Mouse (Mus musculus) cerebellum, postnatal 25 days (tissue): ENCODE results near the gene Dapk1.
"Not testable (repeated sequence)": the region's sequence is repeated elsewhere in the genome, so short reads cannot be mapped to it uniquely, and the experiment has no call there.

Experiments used
- DNase-seq, 2 experiments: peaks; one replicate each; pipeline ENCODE4 v3.0.0; 2021; ENCODE audit warnings: mixed read lengths in 2 of 2

Gene Dapk1

GRCm38 (mm10) chr13:60601436-60602415, at the start of gene Dapk1:
Dapk1 (plus strand) TSS chr13:60601947.
- peak; percentile 81 to 91 for DNase-seq

GRCm38 (mm10) chr13:60553326-60553725, 48.4 kb upstream of the Dapk1 start:
- no peak for DNase-seq

GRCm38 (mm10) chr13:60556476-60556875, 45.3 kb upstream of the Dapk1 start:
- DNase-seq = no peak

GRCm38 (mm10) chr13:60556911-60557310, 44.8 kb upstream of the Dapk1 start:
- no peak for DNase-seq

- no peak for DNase-seq
Measured at GRCm38 (mm10) chr13:60564303-60564702, 37.4 kb upstream of the Dapk1 start.

- no peak for DNase-seq
Measured at GRCm38 (mm10) chr13:60568934-60569548, 32.7 kb upstream of the Dapk1 start.

GRCm38 (mm10) chr13:60569549-60569941, 32.2 kb upstream of the Dapk1 start:
- no peak for DNase-seq

GRCm38 (mm10) chr13:60573541-60573940, 28.2 kb upstream of the Dapk1 start:
- DNase-seq = no peak

- no peak for DNase-seq
Measured at GRCm38 (mm10) chr13:60573971-60574370, 27.8 kb upstream of the Dapk1 start.

GRCm38 (mm10) chr13:60578541-60578940, 23.2 kb upstream of the Dapk1 start:
- DNase-seq = no peak

- DNase-seq = no peak
Measured at GRCm38 (mm10) chr13:60594866-60595265, 6.9 kb upstream of the Dapk1 start.

GRCm38 (mm10) chr13:60595519-60595918, 6.2 kb upstream of the Dapk1 start:
- DNase-seq = no peak

- DNase-seq = peak in 1 of 2 experiments; percentile 46
Measured at GRCm38 (mm10) chr13:60602416-60603251, 887 bp downstream of the Dapk1 start.

GRCm38 (mm10) chr13:60603252-60603562, 1.5 kb downstream of the Dapk1 start:
- no peak for DNase-seq

GRCm38 (mm10) chr13:60607411-60607810, 5.7 kb downstream of the Dapk1 start:
- no peak for DNase-seq

GRCm38 (mm10) chr13:60608411-60609046, 6.8 kb downstream of the Dapk1 start:
- no peak for DNase-seq

GRCm38 (mm10) chr13:60609234-60609633, 7.5 kb downstream of the Dapk1 start:
- DNase-seq = no peak

GRCm38 (mm10) chr13:60610558-60610957, 8.8 kb downstream of the Dapk1 start:
- DNase-seq = no peak

GRCm38 (mm10) chr13:60610971-60611370, 9.2 kb downstream of the Dapk1 start:
- DNase-seq = not testable (repeated sequence)

- no peak for DNase-seq
Measured at GRCm38 (mm10) chr13:60612160-60612559, 10.4 kb downstream of the Dapk1 start.

GRCm38 (mm10) chr13:60614154-60614553, 12.4 kb downstream of the Dapk1 start:
- DNase-seq = peak in 1 of 2 experiments; percentile 9

GRCm38 (mm10) chr13:60615057-60615650, 13.4 kb downstream of the Dapk1 start:
- DNase-seq = no peak
